Mouse (Mus musculus): ENCODE results near the gene Men1. TPM values are rescaled to one million over a fixed set of nuclear protein-coding genes. Genes with fewer than 3 reads are reported as not detected.
A peak's percentile ranks its signal among the peaks of the same experiment; 100 is the strongest.

Men1 gene
- polyA plus RNA-seq, 1 experiment from 2014 or later: 24.1 TPM

- no peaks in the 10 kb centered on the region for H3K9me3 ChIP-seq (ENCODE audit: control insufficient read depth, low read length)
- ATAC-seq (ENCODE audit: insufficient number of reproducible peaks, insufficient read depth, low FRiP score, low read depth): no peak
- H3K4me3 ChIP-seq (ENCODE audit: control insufficient read depth in 1 of 2, insufficient read depth in 1 of 2, low read depth in 1 of 2, low read length in 2 of 2): no peak overlapping the region
- H3K9ac ChIP-seq (ENCODE audit: low read length): no peak overlapping the region
- WGBS: 95% methylated on average over 5 of the region's 5 CpGs
- H3K4me1 ChIP-seq (ENCODE audit: control insufficient read depth in 2 of 2, insufficient read depth in 2 of 2, low read length in 2 of 2): peaks cover 28 to 44% of the 10 kb centered on the region in 2 experiments
- no peak overlapping the region for H3K4me2 ChIP-seq (ENCODE audit: low read length)
- H3K36me3 ChIP-seq (ENCODE audit: control insufficient read depth, insufficient read depth, low read length): peaks cover 39% of the 10 kb centered on the region
- no peak overlapping the region for H3K27ac ChIP-seq (replicated peaks in 1 of 2; ENCODE audit: control insufficient read depth in 1 of 2, insufficient read depth in 1 of 2, low read depth in 2 of 2, low read length in 2 of 2)
- H3K27me3 ChIP-seq (ENCODE audit: control insufficient read depth, insufficient read depth, low read length): no peaks in the 10 kb centered on the region
These were observed 46.5 kb downstream of the Men1 start for GRCm38 (mm10) chr19:6381238-6381637.

- H3K9ac ChIP-seq (ENCODE audit: low read length): no peak overlapping the region
- 65% methylated on average over 4 of the region's 4 CpGs for WGBS
- ATAC-seq (ENCODE audit: insufficient number of reproducible peaks, insufficient read depth, low FRiP score, low read depth): no peak
- H3K4me3 ChIP-seq (ENCODE audit: control insufficient read depth in 1 of 2, insufficient read depth in 1 of 2, low read depth in 1 of 2, low read length in 2 of 2): no peak overlapping the region
- peaks cover 39% of the 10 kb centered on the region for H3K36me3 ChIP-seq (ENCODE audit: control insufficient read depth, insufficient read depth, low read length)
- peaks cover 32 to 50% of the 10 kb centered on the region in 2 experiments for H3K4me1 ChIP-seq (ENCODE audit: control insufficient read depth in 2 of 2, insufficient read depth in 2 of 2, low read length in 2 of 2)
- H3K27ac ChIP-seq (replicated peaks in 1 of 2; ENCODE audit: control insufficient read depth in 1 of 2, insufficient read depth in 1 of 2, low read depth in 2 of 2, low read length in 2 of 2): peak overlapping the region; percentile 8 to 94; a peak in 1 of 4 replicates
- no peaks in the 10 kb centered on the region for H3K9me3 ChIP-seq (ENCODE audit: control insufficient read depth, low read length)
- no peak overlapping the region for H3K4me2 ChIP-seq (ENCODE audit: low read length)
- no peaks in the 10 kb centered on the region for H3K27me3 ChIP-seq (ENCODE audit: control insufficient read depth, insufficient read depth, low read length)
These were observed 47.6 kb downstream of the Men1 start for GRCm38 (mm10) chr19:6382323-6382924.

GRCm38 (mm10) chr19:6383470-6383869 is 48.7 kb downstream of the Men1 start:
- H3K27ac ChIP-seq (replicated peaks in 1 of 2; ENCODE audit: control insufficient read depth in 1 of 2, insufficient read depth in 1 of 2, low read depth in 2 of 2, low read length in 2 of 2): peak overlapping the region; percentile 89 to 94
- no peaks in the 10 kb centered on the region for H3K9me3 ChIP-seq (ENCODE audit: control insufficient read depth, low read length)
- no peak for ATAC-seq (ENCODE audit: insufficient number of reproducible peaks, insufficient read depth, low FRiP score, low read depth)
- peak overlapping the region; percentile 83 for H3K4me2 ChIP-seq (ENCODE audit: low read length)
- 20% methylated on average over 5 of the region's 5 CpGs for WGBS
- H3K4me1 ChIP-seq (ENCODE audit: control insufficient read depth in 2 of 2, insufficient read depth in 2 of 2, low read length in 2 of 2): peaks cover 30 to 44% of the 10 kb centered on the region in 2 experiments
- peak overlapping the region; percentile 47 for H3K9ac ChIP-seq (ENCODE audit: low read length)
- H3K36me3 ChIP-seq (ENCODE audit: control insufficient read depth, insufficient read depth, low read length): peaks cover 37% of the 10 kb centered on the region
- no peak overlapping the region for H3K4me3 ChIP-seq (ENCODE audit: control insufficient read depth in 1 of 2, insufficient read depth in 1 of 2, low read depth in 1 of 2, low read length in 2 of 2)
- H3K27me3 ChIP-seq (ENCODE audit: control insufficient read depth, insufficient read depth, low read length): no peaks in the 10 kb centered on the region

- H3K27ac ChIP-seq (replicated peaks in 1 of 2; ENCODE audit: control insufficient read depth in 1 of 2, insufficient read depth in 1 of 2, low read depth in 2 of 2, low read length in 2 of 2): peak within 1 kb of the TSS; percentile 89 to 94
- H3K9ac ChIP-seq (ENCODE audit: low read length): peak within 1 kb of the TSS; percentile 80
- peaks cover 37% of the 10 kb centered on the region for H3K36me3 ChIP-seq (ENCODE audit: control insufficient read depth, insufficient read depth, low read length)
- ATAC-seq (ENCODE audit: insufficient number of reproducible peaks, insufficient read depth, low FRiP score, low read depth): peak; percentile 70
- H3K9me3 ChIP-seq (ENCODE audit: control insufficient read depth, low read length): no peaks in the 10 kb centered on the region
- H3K4me3 ChIP-seq (ENCODE audit: control insufficient read depth in 1 of 2, insufficient read depth in 1 of 2, low read depth in 1 of 2, low read length in 2 of 2): peak within 1 kb of the TSS; percentile 48 to 49
- H3K4me1 ChIP-seq (ENCODE audit: control insufficient read depth in 2 of 2, insufficient read depth in 2 of 2, low read length in 2 of 2): peaks cover 30 to 45% of the 10 kb centered on the region in 2 experiments
- H3K4me2 ChIP-seq (ENCODE audit: low read length): peak within 1 kb of the TSS; percentile 83
- no peaks in the 10 kb centered on the region for H3K27me3 ChIP-seq (ENCODE audit: control insufficient read depth, insufficient read depth, low read length)
- WGBS: 2% methylated on average over 7 of the region's 7 CpGs
These were observed 49.3 kb downstream of the Men1 start, which contains the start of gene Pygm for GRCm38 (mm10) chr19:6384128-6384527. Pygm (plus strand) TSS chr19:6384399.

GRCm38 (mm10) chr19:6384954-6385353 is 50.2 kb downstream of the Men1 start:
- H3K36me3 ChIP-seq (ENCODE audit: control insufficient read depth, insufficient read depth, low read length): peaks cover 38% of the 10 kb centered on the region
- H3K4me1 ChIP-seq (ENCODE audit: control insufficient read depth in 2 of 2, insufficient read depth in 2 of 2, low read length in 2 of 2): peaks cover 30 to 52% of the 10 kb centered on the region in 2 experiments
- no peak for ATAC-seq (ENCODE audit: insufficient number of reproducible peaks, insufficient read depth, low FRiP score, low read depth)
- WGBS: 25% methylated on average over 11 of the region's 11 CpGs
- H3K4me3 ChIP-seq (ENCODE audit: control insufficient read depth in 1 of 2, insufficient read depth in 1 of 2, low read depth in 1 of 2, low read length in 2 of 2): peak overlapping the region; percentile 48 to 49
- H3K9me3 ChIP-seq (ENCODE audit: control insufficient read depth, low read length): no peaks in the 10 kb centered on the region
- peak overlapping the region; percentile 83 for H3K4me2 ChIP-seq (ENCODE audit: low read length)
- H3K27me3 ChIP-seq (ENCODE audit: control insufficient read depth, insufficient read depth, low read length): no peaks in the 10 kb centered on the region
- peak overlapping the region; percentile 89 to 94 for H3K27ac ChIP-seq (replicated peaks in 1 of 2; ENCODE audit: control insufficient read depth in 1 of 2, insufficient read depth in 1 of 2, low read depth in 2 of 2, low read length in 2 of 2)
- peak overlapping the region; percentile 80 for H3K9ac ChIP-seq (ENCODE audit: low read length)

GRCm38 (mm10) chr19:6385419-6385818 is 50.6 kb downstream of the Men1 start:
- H3K4me1 ChIP-seq (ENCODE audit: control insufficient read depth in 2 of 2, insufficient read depth in 2 of 2, low read length in 2 of 2): peaks cover 30 to 52% of the 10 kb centered on the region in 2 experiments
- peak overlapping the region; percentile 48 to 49 for H3K4me3 ChIP-seq (ENCODE audit: control insufficient read depth in 1 of 2, insufficient read depth in 1 of 2, low read depth in 1 of 2, low read length in 2 of 2)
- H3K9ac ChIP-seq (ENCODE audit: low read length): peak overlapping the region; percentile 80
- H3K36me3 ChIP-seq (ENCODE audit: control insufficient read depth, insufficient read depth, low read length): peaks cover 43% of the 10 kb centered on the region
- WGBS: 35% methylated on average over 5 of the region's 5 CpGs
- H3K27ac ChIP-seq (replicated peaks in 1 of 2; ENCODE audit: control insufficient read depth in 1 of 2, insufficient read depth in 1 of 2, low read depth in 2 of 2, low read length in 2 of 2): peak overlapping the region; percentile 89 to 94
- no peaks in the 10 kb centered on the region for H3K9me3 ChIP-seq (ENCODE audit: control insufficient read depth, low read length)
- H3K27me3 ChIP-seq (ENCODE audit: control insufficient read depth, insufficient read depth, low read length): no peaks in the 10 kb centered on the region
- ATAC-seq (ENCODE audit: insufficient number of reproducible peaks, insufficient read depth, low FRiP score, low read depth): no peak
- H3K4me2 ChIP-seq (ENCODE audit: low read length): peak overlapping the region; percentile 83

GRCm38 (mm10) chr19:6385821-6386220 is 51.0 kb downstream of the Men1 start:
- no peaks in the 10 kb centered on the region for H3K9me3 ChIP-seq (ENCODE audit: control insufficient read depth, low read length)
- peak overlapping the region; percentile 48 to 49 for H3K4me3 ChIP-seq (ENCODE audit: control insufficient read depth in 1 of 2, insufficient read depth in 1 of 2, low read depth in 1 of 2, low read length in 2 of 2)
- H3K9ac ChIP-seq (ENCODE audit: low read length): peak overlapping the region; percentile 80
- H3K4me2 ChIP-seq (ENCODE audit: low read length): peak overlapping the region; percentile 83
- no peak for ATAC-seq (ENCODE audit: insufficient number of reproducible peaks, insufficient read depth, low FRiP score, low read depth)
- H3K36me3 ChIP-seq (ENCODE audit: control insufficient read depth, insufficient read depth, low read length): peaks cover 47% of the 10 kb centered on the region
- 66% methylated on average over 7 of the region's 7 CpGs for WGBS
- peak overlapping the region; percentile 89 to 94 for H3K27ac ChIP-seq (replicated peaks in 1 of 2; ENCODE audit: control insufficient read depth in 1 of 2, insufficient read depth in 1 of 2, low read depth in 2 of 2, low read length in 2 of 2)
- no peaks in the 10 kb centered on the region for H3K27me3 ChIP-seq (ENCODE audit: control insufficient read depth, insufficient read depth, low read length)
- H3K4me1 ChIP-seq (ENCODE audit: control insufficient read depth in 2 of 2, insufficient read depth in 2 of 2, low read length in 2 of 2): peaks cover 30 to 52% of the 10 kb centered on the region in 2 experiments

Data from heart, embryonic 14.5 days (tissue).